Comparison of ENCODE assay signal across 10 mouse cellular contexts in the genomic region with DNA sequence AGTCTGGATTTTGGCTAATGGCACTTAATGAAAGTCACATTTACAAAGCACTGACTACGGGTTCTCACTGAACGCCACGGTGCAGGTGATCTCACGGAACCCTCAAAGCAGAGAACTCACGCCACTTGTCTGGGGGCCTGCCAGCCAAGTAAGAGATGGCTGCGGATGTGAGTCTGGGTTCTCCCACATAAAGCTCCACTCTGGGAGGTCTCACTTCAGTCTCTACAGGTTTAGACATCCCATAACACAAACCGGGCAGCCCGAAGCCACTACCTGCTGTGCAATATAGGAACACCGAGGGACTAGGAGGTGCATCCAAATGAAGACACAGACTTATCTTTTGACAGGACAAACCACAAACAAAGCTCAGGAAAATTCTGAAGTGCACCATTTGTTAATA.
A peak's percentile ranks its signal among the peaks of the same experiment; 100 is the strongest.
DNase-seq lines count a peak whose midpoint lies in the region; ATAC-seq and TF ChIP-seq lines count a peak whose summit lies in the region.
"Had no signal": no experiment of that assay in that cellular context is flagged by ENCODE, and none has a peak within 500 bp of the region (broad histone marks: within the 10 kb centered on the region; RNA-seq: fewer than 3 reads in every experiment).

No protein-coding gene starts in this region.

- intact Hi-C loops in left cerebral cortex, postnatal 10 days (cut with DNase I), result loop anchor here (5.0 kb wide), 4 partner anchors 45 to 100 kb away; a partner anchor contains a TSS

- peak overlapping the region; percentile 99; the same call in 1 of the 2 replicates for H3K27ac ChIP-seq in heart, embryonic 10.5 days
- H3K27ac ChIP-seq in limb, embryonic 14.5 days (replicated peaks; ENCODE audit: low read depth, low read length), result no peak overlapping the region

- no peak for ATAC-seq in limb, embryonic 14.5 days (ENCODE audit: low FRiP score, low read depth)
- ATAC-seq in megakaryocyte, adult 5-6 weeks (ENCODE audit: poor library complexity, severe bottlenecking), result no peak
- ATAC-seq: CD4-positive, CD25-positive, alpha-beta regulatory T cell, adult 4 months had no signal

- H3K4me2 ChIP-seq in limb, embryonic 14.5 days (replicated peaks; ENCODE audit: low read depth, low read length, severe bottlenecking), result peak overlapping the region; percentile 82

- DNase-seq in heart, embryonic 10.5 days (ENCODE audit: low spot score), result no peak
- DNase-seq in heart, adult 9 months (ENCODE audit: low spot score in 2 of 2), result no peak
- peak; percentile 23 for DNase-seq in thymus, postnatal 4 days
- DNase-seq in thymus, postnatal 10 days (ENCODE audit: low spot score in 2 of 2), result no peak
- no peak for DNase-seq in limb, embryonic 14.5 days (ENCODE audit: low spot score)
- no peak for DNase-seq in urinary bladder, adult 18-20 months (ENCODE audit: low spot score in 2 of 2)
- DNase-seq in left cerebral cortex, postnatal 10 days (ENCODE audit: extremely low spot score in 1 of 2, low spot score in 2 of 2), result no peak
- DNase-seq: adrenal gland, adult 2 months had no signal

- 65% methylated on average over 9 of the region's 9 CpGs for WGBS in heart, embryonic 10.5 days
- whole genome bisulfite sequencing in limb, embryonic 14.5 days, result 46% methylated on average over 9 of the region's 9 CpGs

- H3K4me1 ChIP-seq in heart, embryonic 10.5 days, result peaks cover 30% of the 10 kb centered on the region
- H3K4me1 ChIP-seq in limb, embryonic 14.5 days (ENCODE audit: control insufficient read depth, insufficient read depth, low read length), result peaks cover 8% of the 10 kb centered on the region

- peak overlapping the region; percentile 84 for H3K4me3 ChIP-seq in heart, embryonic 10.5 days
- H3K4me3 ChIP-seq in limb, embryonic 14.5 days (replicated peaks; ENCODE audit: low read length), result peak overlapping the region; percentile 81; the same call in 1 of the 2 replicates

- H3K9ac ChIP-seq in limb, embryonic 14.5 days (ENCODE audit: low read depth, low read length, severe bottlenecking), result 0 out of 2 replicates have a peak overlapping the region, but pooled peaks have one; percentile 80

- H3K9me3 ChIP-seq in heart, embryonic 10.5 days, result no peaks in the 10 kb centered on the region
- no peaks in the 10 kb centered on the region for H3K9me3 ChIP-seq in limb, embryonic 14.5 days (ENCODE audit: control insufficient read depth, low read length)

- no peak for TF ChIP-seq POLR2A in limb, embryonic 14.5 days (IDR thresholded peaks at IDR 0.05; ENCODE audit: borderline replicate concordance, extremely low read depth, insufficient read depth, insufficient read length)

- peaks cover 10% of the 10 kb centered on the region for H3K36me3 ChIP-seq in heart, embryonic 10.5 days
- peaks cover 4% of the 10 kb centered on the region; the same call in 1 of the 2 replicates for H3K36me3 ChIP-seq in limb, embryonic 14.5 days (ENCODE audit: control insufficient read depth, insufficient read depth, low read length)

- no peaks in the 10 kb centered on the region for H3K27me3 ChIP-seq in heart, embryonic 10.5 days (ENCODE audit: insufficient read depth, poor library complexity, severe bottlenecking)
- H3K27me3 ChIP-seq in limb, embryonic 14.5 days (ENCODE audit: control insufficient read depth, insufficient read depth, low read length), result no peaks in the 10 kb centered on the region
